Mouse (Mus musculus) heart, embryonic 14.5 days (tissue): Measurements from ENCODE around the gene Ramp1. TPM values are rescaled to one million over a fixed set of nuclear protein-coding genes. Genes with fewer than 3 reads are reported as not detected.

ENCODE experiments used
- ATAC-seq: fragments of 200-750 bp; cut with Nextera tagmentation; 2 replicates; pipeline ENCODE4 v1.8.0; 2017; ENCODE audit warnings: low read depth, moderate TSS enrichment; ENCODE audit not compliant: insufficient number of reproducible peaks, insufficient read depth, low FRiP score
- H3K27ac ChIP-seq, 2 experiments: fragments of 200-500 bp in 1 of 2; fragments of 300-500 bp in 1 of 2; sonication (generic) in 1 of 2; replicated peaks in 1 of 2; 2 replicates each; pipeline ENCODE4 v1.5.1; 2012 to 2014; ENCODE audit warnings: low read depth in 2 of 2, low read length in 2 of 2, control low read depth in 1 of 2, mild to moderate bottlenecking in 1 of 2, mixed read lengths in 1 of 2; ENCODE audit not compliant: control insufficient read depth in 1 of 2, insufficient read depth in 1 of 2
- H3K27me3 ChIP-seq: fragments of 300-500 bp; sonication (generic); 2 replicates; pipeline ENCODE4 v1.6.1; 2014; ENCODE audit warnings: mild to moderate bottlenecking, low read length, control low read depth; ENCODE audit not compliant: control insufficient read depth, insufficient read depth
- H3K36me3 ChIP-seq: fragments of 300-500 bp; sonication (generic); 2 replicates; pipeline ENCODE4 v1.6.1; 2014; ENCODE audit warnings: mild to moderate bottlenecking, control low read depth, low read length, mixed read lengths; ENCODE audit not compliant: control insufficient read depth, insufficient read depth
- H3K4me1 ChIP-seq, 2 experiments: fragments of 200-500 bp in 1 of 2; fragments of 300-500 bp in 1 of 2; sonication (generic) in 1 of 2; 2 replicates each; pipeline ENCODE4 v1.6.1; 2012 to 2014; ENCODE audit warnings: low read length in 2 of 2, control low read depth in 1 of 2, mixed read lengths in 1 of 2; ENCODE audit not compliant: control insufficient read depth in 2 of 2, insufficient read depth in 2 of 2
- H3K4me2 ChIP-seq: fragments of 300-500 bp; sonication (generic); 2 replicates; pipeline ENCODE4 v1.6.1; 2014; ENCODE audit warnings: mild to moderate bottlenecking, low read length
- H3K4me3 ChIP-seq, 2 experiments: fragments of 200-500 bp in 1 of 2; fragments of 300-500 bp in 1 of 2; sonication (generic) in 1 of 2; 2 replicates each; pipeline ENCODE4 v1.5.1; 2012 to 2014; ENCODE audit warnings: low read length in 2 of 2, mild to moderate bottlenecking in 2 of 2, control low read depth in 1 of 2, low read depth in 1 of 2, moderate library complexity in 1 of 2; ENCODE audit not compliant: control insufficient read depth in 1 of 2, insufficient read depth in 1 of 2
- H3K9ac ChIP-seq: fragments of 300-500 bp; sonication (generic); 2 replicates; pipeline ENCODE4 v1.6.1; 2014; ENCODE audit warnings: mild to moderate bottlenecking, low read length
- H3K9me3 ChIP-seq: fragments of 300-500 bp; sonication (generic); 2 replicates; pipeline ENCODE4 v1.6.1; 2016; ENCODE audit warnings: low read length, control low read depth; ENCODE audit not compliant: control insufficient read depth
- WGBS: fragments of 180-500 bp; shearing (Covaris S2); extraction: QIAGEN DNeasy Blood & Tissue Kit; methylation state at CpG from one replicate; pipeline ENCODE4 v1.1.7; 2014; 5-methylcytosine and 5-hydroxymethylcytosine counted together
- polyA plus RNA-seq: library from polyadenylated mRNA; unstranded; fragments of >200 nt; fragmentation: Nextera tagmentation; extraction: Ambion mirVana; gene quantifications from 2 replicates; pipeline ENCODE4 v1.2.1, GENCODE M21; 2014

Ramp1 gene
- polyA plus RNA-seq, 1 experiment from 2014 or later, result 55.9 TPM

GRCm38 (mm10) chr1:91235395-91235794 is 55.8 kb downstream of the Ramp1 start:
- H3K4me3 ChIP-seq, result no peak overlapping the region
- WGBS, result 67% methylated on average over 5 of the region's 5 CpGs
- no peak for ATAC-seq

GRCm38 (mm10) chr1:91237676-91238075 is 58.1 kb downstream of the Ramp1 start:
- 0 out of 4 replicates have a peak, but pooled peaks cover 0 to 2% of the 10 kb centered on the region in 2 experiments for H3K4me1 ChIP-seq
- 82% methylated on average over 6 of the region's 6 CpGs for WGBS
- H3K27me3 ChIP-seq, result no peaks in the 10 kb centered on the region

More at GRCm38 (mm10) chr1:91235395-91235794, 55.8 kb downstream of the Ramp1 start:
- H3K36me3 ChIP-seq, result no peaks in the 10 kb centered on the region
- no peaks in the 10 kb centered on the region for H3K9me3 ChIP-seq
- H3K4me1 ChIP-seq, result no peaks in the 10 kb centered on the region
- H3K4me2 ChIP-seq, result no peak overlapping the region
- H3K9ac ChIP-seq, result no peak overlapping the region
- H3K27me3 ChIP-seq, result no peaks in the 10 kb centered on the region
- H3K27ac ChIP-seq, result no peak overlapping the region

DNA sequence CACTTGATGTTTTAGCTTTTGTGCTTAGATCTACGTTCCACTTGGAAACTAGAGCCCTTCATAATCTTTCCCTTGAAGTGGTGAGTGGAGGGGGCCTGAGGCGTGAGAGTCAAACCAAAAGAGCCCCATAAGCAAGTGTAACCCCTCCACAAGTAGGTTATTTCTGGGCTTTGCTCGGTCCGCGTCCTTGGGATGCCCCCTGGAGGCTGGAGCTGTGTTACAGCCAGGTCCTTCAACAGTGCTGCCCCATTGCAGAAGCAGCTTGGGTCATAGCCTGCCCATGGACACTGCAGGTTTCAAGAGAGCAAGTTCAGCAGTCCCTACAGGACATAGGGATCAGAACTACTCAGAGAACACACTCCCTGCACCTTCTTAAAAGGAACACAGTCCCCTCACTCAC is 59.5 kb downstream of the Ramp1 start:
- Histone ChIP-seq H3K27ac (no peak overlapping the region), H3K4me1 (0 out of 4 replicates have a peak, but pooled peaks cover 0 to 2% of the 10 kb centered on the region in 2 experiments), H3K4me2 (no peak overlapping the region), H3K27me3 (no peaks in the 10 kb centered on the region), H3K36me3 (no peaks in the 10 kb centered on the region), H3K9me3 (no peaks in the 10 kb centered on the region), H3K9ac (no peak overlapping the region), H3K4me3 (no peak overlapping the region)
- ATAC-seq, result no peak
- 7% methylated on average over 5 of the region's 5 CpGs for WGBS

More at GRCm38 (mm10) chr1:91237676-91238075, 58.1 kb downstream of the Ramp1 start:
- H3K9ac ChIP-seq, result no peak overlapping the region
- no peak overlapping the region for H3K4me2 ChIP-seq
- no peaks in the 10 kb centered on the region for H3K36me3 ChIP-seq
- no peak overlapping the region for H3K4me3 ChIP-seq
- no peak overlapping the region for H3K27ac ChIP-seq
- no peak for ATAC-seq
- H3K9me3 ChIP-seq, result no peaks in the 10 kb centered on the region

DNA sequence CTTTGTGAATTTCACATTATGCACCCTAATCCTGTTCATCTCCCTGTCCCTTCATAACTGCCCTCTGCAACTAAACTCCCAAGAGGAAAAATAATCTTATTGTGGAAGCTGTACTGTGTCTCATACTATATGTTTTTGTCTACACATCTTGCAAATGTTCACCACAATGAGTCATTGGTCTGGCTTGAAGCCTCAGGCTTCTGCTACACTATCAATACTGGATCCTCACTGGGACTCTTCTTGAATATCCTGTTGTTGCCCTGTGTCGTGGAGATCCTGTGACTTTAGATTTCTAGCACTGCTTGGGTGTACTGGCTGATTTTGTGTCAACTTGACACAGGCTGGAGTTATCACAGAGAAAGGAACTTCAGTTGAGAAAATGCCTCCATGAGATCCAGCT is 60.2 kb downstream of the Ramp1 start:
- Histone ChIP-seq H3K4me3 (no peak overlapping the region), H3K27ac (no peak overlapping the region), H3K9me3 (no peaks in the 10 kb centered on the region), H3K4me1 (0 out of 4 replicates have a peak, but pooled peaks cover 0 to 2% of the 10 kb centered on the region in 2 experiments), H3K27me3 (no peaks in the 10 kb centered on the region), H3K4me2 (no peak overlapping the region), H3K9ac (no peak overlapping the region), H3K36me3 (no peaks in the 10 kb centered on the region)
- 64% methylated on average over 1 of the region's 1 CpGs for WGBS
- no peak for ATAC-seq

GRCm38 (mm10) chr1:91240685-91241084 is 61.1 kb downstream of the Ramp1 start:
- no peaks in the 10 kb centered on the region for H3K36me3 ChIP-seq
- H3K9me3 ChIP-seq, result no peaks in the 10 kb centered on the region
- H3K27ac ChIP-seq, result no peak overlapping the region
- no peak overlapping the region for H3K4me3 ChIP-seq
- H3K4me2 ChIP-seq, result no peak overlapping the region
- peak; percentile 54; the same call in 1 of the 2 replicates for ATAC-seq
- H3K27me3 ChIP-seq, result no peaks in the 10 kb centered on the region
- 0 out of 4 replicates have a peak, but pooled peaks cover 0 to 2% of the 10 kb centered on the region in 2 experiments for H3K4me1 ChIP-seq
- no peak overlapping the region for H3K9ac ChIP-seq
- 90% methylated on average over 1 of the region's 1 CpGs for WGBS

GRCm38 (mm10) chr1:91241249-91241648 is 61.6 kb downstream of the Ramp1 start:
- H3K27me3 ChIP-seq, result no peaks in the 10 kb centered on the region
- H3K9me3 ChIP-seq, result no peaks in the 10 kb centered on the region
- no peak overlapping the region for H3K4me3 ChIP-seq
- no peak overlapping the region for H3K27ac ChIP-seq
- no peak overlapping the region for H3K9ac ChIP-seq
- 0 out of 4 replicates have a peak, but pooled peaks cover 0 to 2% of the 10 kb centered on the region in 2 experiments for H3K4me1 ChIP-seq
- no peak overlapping the region for H3K4me2 ChIP-seq
- no peaks in the 10 kb centered on the region for H3K36me3 ChIP-seq
- ATAC-seq, result no peak
- WGBS, result 65% methylated on average over 4 of the region's 4 CpGs

GRCm38 (mm10) chr1:91248242-91248641 is 68.6 kb downstream of the Ramp1 start:
- Histone ChIP-seq H3K36me3 (no peaks in the 10 kb centered on the region), H3K27me3 (no peaks in the 10 kb centered on the region), H3K4me2 (no peak overlapping the region), H3K9ac (no peak overlapping the region), H3K27ac (no peak overlapping the region), H3K9me3 (no peaks in the 10 kb centered on the region), H3K4me3 (no peak overlapping the region), H3K4me1 (peaks cover 14 to 31% of the 10 kb centered on the region in 2 experiments)
- no peak for ATAC-seq
- WGBS, result 58% methylated on average over 5 of the region's 5 CpGs

- peaks cover 14 to 36% of the 10 kb centered on the region in 2 experiments for H3K4me1 ChIP-seq
- WGBS, result 39% methylated on average over 4 of the region's 4 CpGs
- no peak overlapping the region for H3K27ac ChIP-seq
- no peak for ATAC-seq
- H3K4me2 ChIP-seq, result no peak overlapping the region
- no peaks in the 10 kb centered on the region for H3K36me3 ChIP-seq
- no peak overlapping the region for H3K9ac ChIP-seq
- H3K4me3 ChIP-seq, result no peak overlapping the region
- H3K9me3 ChIP-seq, result no peaks in the 10 kb centered on the region
- no peaks in the 10 kb centered on the region for H3K27me3 ChIP-seq
Measured at GRCm38 (mm10) chr1:91248970-91249369, 69.3 kb downstream of the Ramp1 start.
